Mouse (Mus musculus) liver, embryonic 12.5 days (tissue): ENCODE results near the gene Sbsn. TPM values are rescaled to one million over a fixed set of nuclear protein-coding genes. Genes with fewer than 3 reads are reported as not detected.
"Not testable (repeated sequence)": the region's sequence is repeated elsewhere in the genome, so short reads cannot be mapped to it uniquely, and the experiment has no call there.

Experiments used
- ATAC-seq: fragments of 200-750 bp; cut with Nextera tagmentation; 2 replicates; pipeline ENCODE4 v1.8.0; 2017; ENCODE audit warnings: moderate number of reproducible peaks, mild to moderate bottlenecking, moderate library complexity
- H3K27ac ChIP-seq: fragments of 300-500 bp; sonication (generic); 2 replicates; pipeline ENCODE4 v1.5.1; 2016; ENCODE audit warnings: mild to moderate bottlenecking
- H3K27me3 ChIP-seq: fragments of 300-500 bp; sonication (generic); replicated peaks from 2 replicates; pipeline ENCODE4 v1.6.1; 2016; ENCODE audit warnings: mild to moderate bottlenecking, moderate library complexity
- H3K36me3 ChIP-seq: fragments of 300-500 bp; sonication (generic); 2 replicates; pipeline ENCODE4 v1.6.1; 2016; ENCODE audit warnings: mild to moderate bottlenecking, moderate library complexity
- H3K4me1 ChIP-seq: fragments of 300-500 bp; sonication (generic); 2 replicates; pipeline ENCODE4 v1.6.1; 2016
- H3K4me2 ChIP-seq: fragments of 300-500 bp; sonication (generic); 2 replicates; pipeline ENCODE4 v1.6.1; 2016; ENCODE audit warnings: mild to moderate bottlenecking, moderate library complexity
- H3K4me3 ChIP-seq: fragments of 300-500 bp; sonication (generic); 2 replicates; pipeline ENCODE4 v1.5.1; 2016; ENCODE audit warnings: mild to moderate bottlenecking, moderate library complexity
- H3K9ac ChIP-seq: fragments of 300-500 bp; sonication (generic); 2 replicates; pipeline ENCODE4 v1.6.1; 2016; ENCODE audit warnings: mild to moderate bottlenecking, moderate library complexity
- H3K9me3 ChIP-seq: fragments of 300-500 bp; sonication (generic); replicated peaks from 2 replicates; pipeline ENCODE4 v1.6.1; 2016; ENCODE audit warnings: mild to moderate bottlenecking, moderate library complexity
- WGBS: fragments of 180-500 bp; shearing (Covaris S2); methylation state at CpG from one replicate; pipeline ENCODE4 v1.1.7; 2016; ENCODE audit not compliant: insufficient replicate concordance; 5-methylcytosine and 5-hydroxymethylcytosine counted together
- polyA plus RNA-seq: library from polyadenylated mRNA; unstranded; fragments of >200 nt; fragmentation: Nextera tagmentation; extraction: Ambion mirVana; gene quantifications from 2 replicates; pipeline ENCODE4 v1.2.1, GENCODE M21; 2016

The Sbsn gene
- polyA plus RNA-seq, 1 experiment from 2014 or later, result 0.41 TPM

DNA sequence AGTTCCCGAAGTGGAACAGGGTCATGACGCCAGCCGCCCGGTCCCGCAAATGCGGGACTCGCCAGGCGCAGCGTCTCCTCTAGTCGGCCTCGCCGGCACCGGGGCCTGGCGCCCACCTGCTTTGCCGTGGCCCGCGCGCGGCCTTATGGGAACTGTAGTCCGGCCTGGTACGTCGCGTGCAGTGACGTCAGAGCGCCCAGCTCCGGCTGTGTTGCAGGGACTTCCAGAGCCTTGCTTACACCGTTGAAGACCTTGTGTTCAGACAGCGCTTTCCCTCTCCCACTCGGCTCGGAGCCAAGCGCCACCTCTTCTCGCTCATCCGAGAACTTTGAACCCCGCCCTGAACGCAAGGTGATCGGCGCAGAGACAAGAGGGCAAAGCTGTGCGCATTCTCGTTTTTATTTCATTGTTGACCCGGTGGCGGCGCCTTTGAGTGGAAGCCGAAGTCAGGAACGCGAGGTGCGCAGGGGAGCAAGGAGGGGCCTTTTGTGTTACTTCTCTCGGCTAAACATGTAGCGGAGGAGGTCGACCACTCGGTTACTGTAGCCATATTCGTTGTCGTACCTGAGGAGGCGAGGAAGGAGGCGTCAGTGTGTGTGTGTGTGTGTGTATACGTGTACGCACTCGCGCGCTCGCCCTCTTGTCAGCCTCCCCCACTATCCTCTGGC, 21.7 kb upstream of the Sbsn start, which contains the start of gene Tmem147:
TSS of gene Tmem147 (minus strand) at position 145 of the 668 bp plus-strand sequence.
- under 1% methylated on average over 60 of the region's 60 CpGs for WGBS
- peak; percentile 94 for ATAC-seq
- H3K27ac ChIP-seq, result peak within 1 kb of the TSS; percentile 83
- no peaks in the 10 kb centered on the region for H3K9me3 ChIP-seq
- H3K4me2 ChIP-seq, result peak within 1 kb of the TSS; percentile 92
- peaks cover 47% of the 10 kb centered on the region for H3K36me3 ChIP-seq
- H3K4me3 ChIP-seq, result peak within 1 kb of the TSS; percentile 78
- peak within 1 kb of the TSS; percentile 81 for H3K9ac ChIP-seq
- H3K4me1 ChIP-seq, result peaks cover 23% of the 10 kb centered on the region
- H3K27me3 ChIP-seq, result no peaks in the 10 kb centered on the region

DNA sequence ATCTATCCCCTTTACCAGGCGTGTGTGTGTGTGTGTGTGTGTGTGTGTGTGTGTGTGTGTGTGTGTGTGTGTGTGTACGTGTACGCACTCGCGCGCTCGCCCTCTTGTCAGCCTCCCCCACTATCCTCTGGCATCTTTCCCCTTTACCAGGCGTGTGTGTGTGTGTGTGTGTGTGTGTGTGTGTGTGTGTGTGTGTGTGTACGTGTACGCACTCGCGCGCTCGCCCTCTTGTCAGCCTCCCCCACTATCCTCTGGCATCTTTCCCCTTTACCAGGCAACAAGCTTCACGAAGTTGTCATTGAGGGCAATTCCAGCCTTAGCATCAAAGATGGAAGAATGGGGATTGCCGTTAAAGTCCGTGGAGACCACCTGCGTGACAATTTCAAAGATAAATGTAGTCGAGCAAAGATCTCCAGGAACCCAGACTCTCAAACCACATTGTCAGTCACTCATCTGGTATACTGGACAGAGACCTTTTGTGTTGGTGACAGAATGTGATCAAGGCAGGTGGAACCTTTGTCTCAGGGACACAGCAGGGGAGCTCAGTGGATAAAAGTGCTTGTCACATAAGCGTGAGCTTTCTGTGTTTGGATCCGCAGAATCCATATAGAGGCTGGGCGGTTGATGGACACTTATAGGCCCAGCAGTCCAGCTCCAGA, 21.1 kb upstream of the Sbsn start:
- peak overlapping the region; percentile 78 for H3K4me3 ChIP-seq
- H3K27me3 ChIP-seq, ATAC-seq, H3K9me3 ChIP-seq: not testable (repeated sequence)
- H3K4me2 ChIP-seq, result peak overlapping the region; percentile 92
- 29% methylated on average over 13 of the region's 22 CpGs for WGBS
- H3K27ac ChIP-seq, result peak overlapping the region; percentile 83
- peak overlapping the region; percentile 81 for H3K9ac ChIP-seq
- peaks cover 51% of the 10 kb centered on the region for H3K36me3 ChIP-seq
- H3K4me1 ChIP-seq, result peaks cover 23% of the 10 kb centered on the region

DNA sequence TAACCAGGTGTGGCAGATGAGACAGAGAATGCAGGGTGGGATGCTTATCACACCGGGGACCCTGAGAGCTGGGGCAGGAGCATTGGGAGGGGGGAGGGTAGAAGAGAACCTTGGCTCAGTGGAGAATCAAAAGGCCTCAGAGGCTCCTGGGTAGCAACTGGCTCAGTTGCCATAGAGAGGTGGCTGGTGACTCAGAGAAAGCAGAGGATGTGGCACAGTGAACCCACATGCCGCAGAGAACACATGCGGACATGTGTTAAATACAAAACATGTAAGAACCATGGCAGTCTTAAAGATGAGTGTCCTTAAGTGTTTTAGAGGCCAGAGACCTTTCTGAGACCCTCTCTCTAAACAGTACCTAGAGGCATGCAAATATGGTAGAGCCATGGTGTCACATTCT, 15.1 kb upstream of the Sbsn start:
- H3K9ac ChIP-seq, result no peak overlapping the region
- WGBS, result 69% methylated on average over 3 of the region's 3 CpGs
- H3K27ac ChIP-seq, result no peak overlapping the region
- H3K27me3 ChIP-seq, result no peaks in the 10 kb centered on the region
- no peak overlapping the region for H3K4me3 ChIP-seq
- ATAC-seq, result no peak
- no peak overlapping the region for H3K4me2 ChIP-seq
- H3K9me3 ChIP-seq, result no peaks in the 10 kb centered on the region
- no peaks in the 10 kb centered on the region for H3K4me1 ChIP-seq
- H3K36me3 ChIP-seq, result peaks cover 55% of the 10 kb centered on the region

DNA sequence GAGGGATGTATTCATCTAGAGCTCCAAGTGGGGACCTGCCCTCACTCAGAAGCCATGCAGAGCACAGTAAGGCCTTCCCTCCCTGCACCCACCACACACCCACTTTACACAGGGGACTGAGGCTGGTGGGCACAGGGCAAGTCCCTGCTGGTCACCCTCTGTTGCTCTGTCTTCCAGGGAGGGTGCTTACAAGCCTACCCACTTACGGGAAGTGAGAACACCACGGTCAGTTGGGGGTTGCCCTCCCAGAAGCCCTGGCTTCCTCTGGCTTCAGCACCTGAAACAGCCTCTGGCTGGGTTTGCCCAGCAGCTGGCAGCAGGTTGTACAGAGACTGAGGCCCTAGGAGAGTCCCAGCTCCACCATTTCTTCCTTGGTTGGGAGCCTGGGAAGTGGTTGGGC, 8.7 kb upstream of the Sbsn start:
- not testable (repeated sequence) for ATAC-seq, H3K4me2 ChIP-seq, H3K36me3 ChIP-seq, H3K9me3 ChIP-seq, H3K27me3 ChIP-seq, H3K27ac ChIP-seq, H3K4me1 ChIP-seq, H3K4me3 ChIP-seq, H3K9ac ChIP-seq
- WGBS, result 69% methylated on average over 2 of the region's 2 CpGs

DNA sequence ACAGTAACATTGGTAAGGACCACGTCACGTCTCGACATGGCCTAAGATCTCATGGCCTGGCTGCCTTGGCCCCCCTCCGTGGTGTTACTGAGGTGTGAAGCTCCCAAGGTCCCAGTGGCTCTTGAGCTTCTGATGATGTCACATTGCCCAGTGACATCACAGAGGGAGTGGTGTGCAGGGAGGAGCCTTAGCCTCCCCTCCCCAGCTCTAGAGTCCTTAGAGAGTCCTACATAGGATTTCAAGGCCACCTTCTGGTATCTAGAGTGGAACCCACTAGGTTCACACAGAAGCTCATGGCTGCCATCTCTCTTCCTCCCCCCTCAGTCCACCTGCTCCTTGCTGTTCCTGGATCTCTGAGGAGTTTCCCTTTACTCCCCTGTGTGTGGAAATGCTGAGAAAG, 7.7 kb upstream of the Sbsn start, which contains the start of gene Gapdhs:
TSS of gene Gapdhs (minus strand) at position 65 of the 400 bp plus-strand sequence.
- H3K4me3 ChIP-seq, H3K4me1 ChIP-seq, H3K4me2 ChIP-seq, H3K27me3 ChIP-seq, H3K9ac ChIP-seq, H3K27ac ChIP-seq, H3K36me3 ChIP-seq, H3K9me3 ChIP-seq: not testable (repeated sequence)
- 70% methylated on average over 1 of the region's 4 CpGs for whole genome bisulfite sequencing
- peak; percentile 36; the same call in 1 of the 2 replicates for ATAC-seq

DNA sequence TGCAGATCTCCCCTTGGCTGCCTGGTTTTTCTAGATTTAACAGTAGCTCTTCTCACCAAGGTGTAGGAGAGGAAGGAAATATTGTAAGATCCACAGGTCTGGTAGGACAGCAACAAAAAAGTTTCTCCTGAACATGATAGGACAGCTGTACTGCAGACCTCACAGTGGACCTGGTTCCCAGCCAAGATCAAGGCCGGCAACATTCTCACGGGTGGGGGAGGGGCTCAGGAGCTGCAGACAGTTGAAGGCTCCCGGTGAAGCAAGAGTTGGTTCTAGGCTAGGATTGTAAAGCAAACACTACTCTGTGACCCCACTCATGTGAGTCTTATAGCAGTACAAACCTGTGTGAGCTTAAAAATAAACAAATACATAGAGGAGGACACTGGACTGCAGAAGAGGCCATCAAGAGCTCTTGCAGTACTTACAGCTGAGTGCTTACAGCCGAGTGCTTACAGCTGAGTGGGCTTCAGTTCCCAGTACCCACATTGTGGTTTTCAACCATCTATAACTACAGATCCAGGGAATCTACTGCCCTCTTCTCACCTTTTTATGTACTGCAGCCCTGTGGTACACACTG, 7.2 kb upstream of the Sbsn start:
- Histone ChIP-seq H3K9ac (no peak overlapping the region), H3K27ac (no peak overlapping the region), H3K36me3 (peaks cover 4% of the 10 kb centered on the region; the same call in 1 of the 2 replicates), H3K4me1 (peaks cover 6% of the 10 kb centered on the region; the same call in 1 of the 2 replicates), H3K27me3 (no peaks in the 10 kb centered on the region), H3K4me2 (no peak overlapping the region), H3K9me3 (no peaks in the 10 kb centered on the region), H3K4me3 (no peak overlapping the region)
- 35% methylated on average over 4 of the region's 4 CpGs for WGBS
- ATAC-seq, result no peak

DNA sequence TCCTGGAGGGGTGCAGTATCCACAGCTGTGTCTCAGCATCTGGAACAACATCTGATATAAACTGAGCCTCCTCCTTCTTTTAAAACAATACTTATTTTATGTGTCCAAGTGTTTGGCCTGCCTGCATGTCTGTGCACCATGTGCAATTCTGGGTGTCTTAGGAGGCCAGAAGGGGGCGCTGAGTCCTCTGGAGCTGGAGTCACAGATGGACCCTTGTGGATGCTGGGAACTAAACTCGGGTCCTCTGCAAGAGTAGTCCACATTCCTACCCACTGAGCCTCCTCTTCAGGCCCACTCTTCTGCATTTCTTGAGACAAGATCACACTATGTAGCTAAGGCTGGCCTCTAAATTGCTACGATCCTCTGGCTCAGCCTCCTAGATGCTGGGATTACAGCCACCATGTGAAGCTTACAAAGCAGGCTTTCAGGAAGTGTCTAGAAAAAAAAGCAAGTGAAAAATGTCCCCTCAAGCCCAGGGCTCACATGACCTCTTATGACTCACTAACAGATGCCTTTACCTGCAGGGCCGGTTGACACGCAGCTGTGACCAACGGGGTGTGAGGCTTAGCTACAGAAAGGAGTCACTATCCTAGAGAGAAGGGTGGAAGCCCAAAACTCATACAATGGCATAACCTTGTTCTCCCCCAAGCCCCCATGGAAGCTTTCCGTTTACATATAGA, 3.6 kb upstream of the Sbsn start:
- Histone ChIP-seq H3K9me3 (no peaks in the 10 kb centered on the region), H3K4me2 (no peak overlapping the region), H3K4me3 (no peak overlapping the region), H3K27ac (no peak overlapping the region), H3K4me1 (peaks cover 6% of the 10 kb centered on the region; the same call in 1 of the 2 replicates), H3K27me3 (no peaks in the 10 kb centered on the region), H3K36me3 (no peaks in the 10 kb centered on the region), H3K9ac (no peak overlapping the region)
- WGBS, result 73% methylated on average over 7 of the region's 7 CpGs
- no peak for ATAC-seq

GRCm38 (mm10) chr7:30749824-30750606, 1.3 kb upstream of the Sbsn start:
- Histone ChIP-seq H3K27me3 (no peaks in the 10 kb centered on the region), H3K4me2 (no peak overlapping the region), H3K27ac (no peak overlapping the region), H3K4me3 (no peak overlapping the region), H3K4me1 (no peaks in the 10 kb centered on the region), H3K9ac (no peak overlapping the region), H3K36me3 (peaks cover 1% of the 10 kb centered on the region; the same call in 1 of the 2 replicates), H3K9me3 (0 out of 2 replicates have a peak, but pooled peaks cover 5% of the 10 kb centered on the region)
- ATAC-seq, result no peak
- 73% methylated on average over 13 of the region's 13 CpGs for WGBS

DNA sequence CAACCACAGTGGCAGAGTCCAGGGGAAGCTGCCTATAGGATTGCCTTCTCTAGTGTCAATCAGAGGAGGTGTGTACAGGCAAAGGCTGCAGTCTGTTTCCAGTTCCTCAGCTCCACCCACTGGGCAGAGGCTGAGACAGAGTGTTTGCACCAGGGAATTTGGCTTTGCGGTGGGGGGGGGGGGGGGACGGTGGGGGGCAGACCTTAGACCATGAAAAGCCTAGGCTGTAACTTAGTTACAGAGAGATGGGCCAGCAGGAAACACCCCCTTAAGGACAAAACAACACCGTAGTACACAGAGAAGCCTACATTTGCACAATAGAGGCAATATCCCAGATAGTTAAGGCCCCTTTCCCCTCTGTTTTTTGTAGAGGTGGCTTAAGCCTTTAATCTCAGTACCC, 5.7 kb downstream of the Sbsn start:
- WGBS, result 62% methylated on average over 3 of the region's 3 CpGs
- no peak overlapping the region for H3K9ac ChIP-seq
- ATAC-seq, result no peak

GRCm38 (mm10) chr7:30758853-30759252, 7.6 kb downstream of the Sbsn start:
- Histone ChIP-seq H3K36me3 (peaks cover 5% of the 10 kb centered on the region; the same call in 1 of the 2 replicates), H3K9me3 (0 out of 2 replicates have a peak, but pooled peaks cover 9% of the 10 kb centered on the region), H3K4me1 (peaks cover 22% of the 10 kb centered on the region), H3K9ac (no peak overlapping the region), H3K4me2 (no peak overlapping the region), H3K4me3 (no peak overlapping the region), H3K27ac (no peak overlapping the region), H3K27me3 (peaks cover 12% of the 10 kb centered on the region)
- 29% methylated on average over 4 of the region's 4 CpGs for WGBS
- no peak for ATAC-seq

More for the DNA sequence above, 5.7 kb downstream of the Sbsn start:
- Histone ChIP-seq H3K9me3 (0 out of 2 replicates have a peak, but pooled peaks cover 9% of the 10 kb centered on the region), H3K4me3 (no peak overlapping the region), H3K4me1 (peaks cover 16% of the 10 kb centered on the region), H3K27ac (no peak overlapping the region), H3K27me3 (no peaks in the 10 kb centered on the region; the same call in 1 of the 2 replicates), H3K36me3 (peaks cover 5% of the 10 kb centered on the region; the same call in 1 of the 2 replicates), H3K4me2 (no peak overlapping the region)

DNA sequence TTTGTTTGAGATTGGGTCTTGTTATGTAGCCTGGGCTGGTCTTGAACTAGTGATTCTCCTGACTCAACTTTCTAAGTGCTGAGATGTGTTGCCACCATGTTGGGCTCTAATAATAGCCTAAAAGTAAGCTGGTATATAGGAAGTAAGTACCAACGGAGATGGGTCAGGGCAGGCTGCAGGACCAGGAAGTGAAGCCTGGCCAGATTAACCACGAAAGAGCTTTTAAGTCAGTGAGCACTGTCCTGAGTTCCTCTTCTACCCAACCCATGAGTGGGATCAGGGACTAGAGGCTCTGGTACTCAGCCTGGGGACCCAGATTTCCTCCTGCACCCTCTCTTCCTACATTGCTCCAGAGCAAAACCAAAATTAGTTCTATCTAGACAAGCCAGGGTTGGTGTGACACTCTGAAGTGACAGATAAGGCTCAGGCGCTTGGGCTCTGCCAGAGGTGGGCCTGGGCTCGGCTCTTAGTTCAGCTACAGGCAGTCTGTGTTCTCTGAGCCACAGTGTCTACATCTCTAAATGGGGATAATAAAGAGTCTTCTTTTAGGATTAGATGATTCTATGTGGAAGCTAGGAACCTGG, 10.6 kb downstream of the Sbsn start:
- Histone ChIP-seq H3K4me2 (no peak overlapping the region), H3K4me3 (no peak overlapping the region), H3K27ac (no peak overlapping the region), H3K9ac (no peak overlapping the region), H3K27me3 (peaks cover 36% of the 10 kb centered on the region), H3K36me3 (no peaks in the 10 kb centered on the region), H3K4me1 (peaks cover 22% of the 10 kb centered on the region), H3K9me3 (no peaks in the 10 kb centered on the region)
- ATAC-seq, result peak; percentile 60
- 12% methylated on average over 4 of the region's 4 CpGs for WGBS
